Mouse (Mus musculus): ENCODE measurements at regions not wholly inside any gene's neighbourhood (a gene's known extent, or its start where the extent isn't known, plus 50 kb on each side); places are given as distances from the start of the nearest gene placed in this dataset.

DNA sequence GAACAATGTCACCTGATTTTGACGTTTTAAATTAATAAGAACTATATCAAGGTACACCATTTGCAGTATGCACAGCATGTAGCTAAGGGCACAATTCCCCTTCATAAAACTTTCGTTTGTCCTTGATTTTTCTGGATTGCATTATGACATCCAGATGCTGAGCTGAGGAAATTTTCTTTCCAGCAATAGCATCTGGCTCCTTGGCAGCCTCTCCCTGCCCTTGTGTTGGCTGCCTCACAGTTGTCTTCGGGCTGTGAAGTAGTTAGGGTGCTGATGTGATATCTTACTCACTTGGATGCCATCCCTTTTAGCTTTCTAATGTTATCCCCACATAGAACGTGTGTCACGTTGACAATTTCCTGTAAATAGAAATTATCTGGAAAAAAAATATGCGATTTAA, 729.2 kb downstream of the Dach1 start:
- no peak for DNase-seq

DNA sequence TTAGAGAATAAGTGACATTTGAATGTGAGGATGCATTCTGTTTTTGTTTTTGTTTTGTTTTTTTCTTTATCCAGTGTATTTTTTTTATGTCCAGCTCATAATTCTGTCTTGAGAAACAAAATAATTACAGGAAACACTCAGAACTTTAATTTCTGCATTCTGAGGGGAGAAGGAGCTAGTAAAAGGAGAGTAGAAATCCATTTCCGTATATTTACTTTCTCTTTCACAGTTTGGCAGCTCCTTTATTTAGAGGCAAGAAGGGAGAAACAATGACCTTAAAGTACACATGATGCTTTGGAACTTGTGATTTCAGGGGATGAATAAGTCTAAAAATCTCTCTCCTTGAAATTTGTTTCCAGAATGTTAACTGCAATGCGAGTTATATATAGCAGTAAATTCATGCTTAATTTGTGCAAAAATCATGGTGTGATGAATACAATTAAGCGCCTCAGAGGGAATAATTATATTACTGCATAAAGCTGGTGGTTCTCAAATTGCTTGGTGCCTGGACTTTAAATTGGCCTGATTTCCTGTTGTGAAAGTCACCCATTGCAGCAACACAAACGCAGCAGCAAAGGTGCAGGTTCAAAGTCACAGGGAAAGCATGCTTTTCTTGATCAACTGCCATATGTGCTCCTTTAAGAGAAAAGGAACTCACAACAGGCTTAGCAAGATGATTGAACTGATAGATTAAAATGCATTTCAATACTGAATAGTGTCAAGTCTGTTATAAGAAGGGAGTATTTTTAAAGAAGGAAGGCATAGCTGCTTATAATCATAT, 733.9 kb downstream of the Dach1 start:
- DNase-seq: no peak

DNA sequence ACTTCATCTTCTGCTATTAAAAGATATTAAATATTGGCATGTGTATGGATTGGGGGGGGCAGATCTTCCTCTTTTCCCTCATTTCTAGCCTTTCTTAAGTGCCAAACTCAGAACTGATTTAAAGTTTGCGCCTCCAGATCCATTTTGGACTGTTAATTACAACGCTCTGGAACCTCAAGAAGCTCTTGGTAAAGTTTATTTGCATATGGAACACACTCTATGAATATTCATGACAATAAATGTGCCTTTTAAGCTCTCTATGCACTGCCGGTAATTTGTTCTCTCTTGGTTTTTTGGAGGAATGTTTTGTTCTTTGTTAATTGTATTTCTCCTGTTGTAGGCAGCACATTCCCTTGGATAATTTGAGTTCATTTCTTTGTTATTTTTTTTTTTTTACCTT, 738.3 kb downstream of the Dach1 start:
- DNase-seq: no peak

DNA sequence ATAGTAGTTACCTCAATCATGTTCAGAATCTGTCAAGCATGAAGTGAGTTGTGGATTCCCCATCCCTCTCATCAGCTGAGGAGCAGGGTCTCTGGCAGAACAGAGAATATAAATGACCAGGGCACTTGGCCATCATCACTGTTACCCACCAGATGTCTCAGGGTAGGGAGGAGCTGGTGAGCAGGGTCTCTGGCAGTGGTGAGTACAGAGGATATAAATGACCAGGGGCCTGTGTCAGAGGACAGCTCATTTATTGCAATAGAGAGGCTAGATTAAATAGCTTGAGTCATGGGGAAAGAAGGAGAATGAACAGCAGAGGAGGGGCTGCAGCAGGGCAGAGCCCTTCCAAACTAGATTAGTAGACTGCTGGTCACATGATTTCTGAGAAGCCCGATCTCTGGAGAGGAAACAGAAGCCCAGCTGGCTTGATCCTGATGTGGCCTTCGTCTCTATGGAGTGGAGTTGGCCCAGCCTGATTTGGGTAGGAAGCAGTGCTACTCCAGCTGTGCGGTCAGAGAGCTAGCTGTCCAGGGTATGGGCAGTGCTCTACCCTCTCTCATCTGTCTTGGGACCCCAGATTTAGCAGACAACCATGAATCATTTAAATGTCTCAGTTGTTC, 766.3 kb downstream of the Dach1 start:
- no peak for DNase-seq

DNA sequence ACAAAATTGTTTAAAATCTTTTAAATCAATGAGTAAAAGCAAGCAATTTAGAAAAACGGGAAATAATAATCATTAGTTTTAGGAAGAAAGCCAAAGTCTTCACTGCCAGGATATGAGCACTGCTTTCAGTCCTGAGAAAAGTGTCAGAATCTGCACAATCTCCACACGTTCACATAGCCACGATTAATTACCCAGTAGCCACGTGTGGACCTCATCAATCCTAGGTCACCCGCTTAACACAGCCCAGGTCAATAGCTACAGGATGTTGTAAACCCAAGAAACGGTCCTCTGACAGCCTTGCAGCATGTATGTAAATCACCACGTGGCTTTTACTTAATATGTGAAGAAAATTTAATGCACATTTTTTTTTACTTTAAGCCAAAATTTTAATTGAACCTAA, 773.2 kb downstream of the Dach1 start:
- no peak for DNase-seq

DNA sequence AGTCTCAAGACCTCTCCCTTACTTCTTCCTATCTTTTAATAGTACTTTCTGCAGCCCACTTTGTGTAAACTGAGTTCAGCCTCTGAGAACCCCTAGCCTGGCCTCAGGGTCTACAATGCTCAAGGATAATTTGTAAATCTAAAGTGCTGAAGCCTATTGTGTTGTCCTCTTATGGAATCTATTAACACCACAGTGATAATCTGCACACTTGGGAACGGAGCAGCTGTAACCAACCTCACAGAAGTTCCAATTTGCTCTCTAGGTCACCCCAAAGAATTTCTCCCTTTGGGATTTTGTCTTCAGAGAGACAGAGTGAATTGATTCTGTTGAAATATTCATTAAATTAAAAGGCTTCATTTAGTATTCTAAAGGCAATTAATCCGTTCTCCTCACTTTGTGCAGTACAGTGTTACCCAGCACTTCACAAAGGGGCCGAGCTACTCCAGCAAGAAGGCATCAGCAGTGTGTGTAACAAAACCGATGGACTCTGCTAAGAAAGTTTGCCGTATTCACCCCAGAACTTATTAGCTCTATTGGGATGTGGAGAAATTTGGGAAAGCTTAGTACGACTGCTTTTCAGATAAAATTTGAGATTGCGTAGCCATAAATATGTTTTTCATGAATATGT, 773.7 kb downstream of the Dach1 start:
- DNase-seq: no peak

DNA sequence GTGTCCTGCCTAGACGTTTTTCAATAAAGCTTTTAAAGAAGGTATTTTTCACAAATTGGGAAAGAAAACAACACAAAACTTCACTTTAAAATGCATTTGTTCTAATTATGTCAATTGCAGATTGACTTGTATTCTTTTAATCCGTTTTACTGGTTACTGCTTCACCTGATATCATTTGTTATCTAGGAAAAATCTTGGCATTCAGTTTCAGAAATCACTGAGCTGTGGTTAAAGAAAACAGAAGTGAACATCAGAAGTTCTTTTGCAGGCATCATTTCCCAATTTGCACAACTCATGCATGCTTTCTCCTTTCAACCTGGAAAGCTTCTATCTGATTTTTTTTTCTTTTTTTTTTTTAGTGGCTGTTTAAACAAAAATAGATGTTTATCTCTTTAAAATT, 780.6 kb downstream of the Dach1 start:
- no peak for DNase-seq

DNA sequence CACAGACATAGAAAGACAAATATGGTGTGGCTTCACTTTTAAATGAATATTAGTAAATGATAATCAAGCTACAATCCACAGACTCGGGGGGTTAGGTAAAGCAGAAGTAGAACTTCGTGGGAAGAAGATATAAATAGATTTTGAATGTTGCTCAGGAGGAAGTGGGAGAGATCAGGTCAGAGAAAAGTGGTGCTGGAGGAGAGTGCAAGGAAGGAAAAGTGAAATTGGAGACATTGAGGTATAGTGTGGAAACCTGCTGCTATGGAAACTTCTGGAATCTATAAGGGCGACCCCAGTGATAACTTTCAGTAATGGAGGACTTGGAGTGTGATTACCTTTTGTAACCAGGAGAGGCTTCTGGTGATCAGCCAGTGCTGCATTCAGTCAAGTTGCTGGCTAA, 789.4 kb downstream of the Dach1 start:
- no peak for DNase-seq

DNA sequence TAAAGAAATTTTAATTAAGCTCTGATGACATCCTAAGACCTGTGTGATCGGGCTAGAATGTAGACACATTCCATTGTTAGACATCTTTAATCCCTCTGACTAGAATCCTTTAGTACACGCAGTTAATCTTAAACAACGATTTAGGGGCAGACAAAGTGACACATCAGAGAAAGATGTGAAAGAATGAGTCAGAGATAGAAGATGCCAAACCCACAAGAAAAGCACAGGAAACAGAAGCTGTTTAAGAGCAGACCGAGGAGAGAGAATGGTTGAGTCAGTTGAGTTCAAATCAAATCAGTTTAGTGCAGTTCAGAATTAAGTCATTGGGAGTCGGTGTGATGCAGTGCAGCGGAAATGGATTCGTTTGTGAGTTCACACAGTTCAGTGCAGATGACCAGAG, 812.6 kb downstream of the Dach1 start:
- no peak for DNase-seq

DNA sequence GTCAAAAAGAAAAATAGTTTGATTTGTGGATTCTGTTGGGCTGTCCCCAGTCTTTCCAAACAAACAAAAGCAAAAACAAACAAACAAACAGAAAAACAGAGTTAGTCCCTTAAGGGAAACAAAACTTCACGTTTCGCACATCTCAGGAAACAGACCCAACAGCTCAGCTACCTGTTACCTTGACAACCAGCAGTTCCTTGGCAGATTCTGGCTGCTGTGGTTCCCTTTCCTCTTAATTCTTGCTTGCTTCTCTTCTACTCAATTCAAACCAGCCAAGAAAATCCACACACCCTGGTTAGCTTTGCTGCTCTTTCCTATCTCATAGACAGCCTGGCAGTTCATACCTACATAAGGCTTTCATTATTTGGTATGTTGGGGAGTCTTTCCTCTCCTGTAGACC, 821.6 kb downstream of the Dach1 start:
- no peak for DNase-seq

DNA sequence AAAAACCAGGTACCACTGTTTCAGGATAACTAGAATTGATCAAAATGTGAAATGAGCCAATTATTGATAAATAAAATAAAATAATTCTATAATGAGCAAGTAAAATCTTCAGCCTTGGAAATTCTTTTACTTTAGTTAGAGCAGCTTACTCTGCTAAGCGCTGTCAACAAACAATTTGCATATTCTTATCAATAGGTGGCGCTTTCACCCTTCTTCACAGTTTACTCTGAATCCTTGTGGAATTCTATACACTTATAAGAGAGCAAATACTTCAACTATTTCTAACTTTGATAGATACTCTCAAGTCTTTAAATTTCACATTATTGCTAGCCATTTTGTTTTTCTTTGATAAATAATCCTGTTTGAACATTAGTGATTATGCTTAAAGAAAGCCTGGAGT, 812.5 kb upstream of the Klhl1 start:
- DNase-seq: no peak

DNA sequence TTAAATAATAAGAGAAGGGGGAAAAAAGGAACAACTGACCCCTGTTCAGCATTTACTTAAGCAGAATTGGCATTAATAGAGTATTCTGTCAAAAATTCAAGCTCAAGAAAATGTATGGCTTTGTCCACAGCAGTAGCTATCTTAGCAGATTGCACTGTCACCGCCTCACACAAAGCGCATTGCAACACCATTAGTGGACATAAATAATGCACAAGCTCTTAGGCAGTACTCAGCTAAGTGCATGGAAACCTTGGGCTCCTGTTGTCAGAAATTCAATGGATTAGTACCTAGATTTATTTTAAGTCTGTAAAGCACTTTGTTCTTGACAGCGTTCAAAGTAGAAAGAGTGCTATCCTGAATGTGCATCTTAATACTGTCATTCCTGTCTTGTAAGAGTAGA, 811.1 kb upstream of the Klhl1 start:
- DNase-seq: no peak

DNA sequence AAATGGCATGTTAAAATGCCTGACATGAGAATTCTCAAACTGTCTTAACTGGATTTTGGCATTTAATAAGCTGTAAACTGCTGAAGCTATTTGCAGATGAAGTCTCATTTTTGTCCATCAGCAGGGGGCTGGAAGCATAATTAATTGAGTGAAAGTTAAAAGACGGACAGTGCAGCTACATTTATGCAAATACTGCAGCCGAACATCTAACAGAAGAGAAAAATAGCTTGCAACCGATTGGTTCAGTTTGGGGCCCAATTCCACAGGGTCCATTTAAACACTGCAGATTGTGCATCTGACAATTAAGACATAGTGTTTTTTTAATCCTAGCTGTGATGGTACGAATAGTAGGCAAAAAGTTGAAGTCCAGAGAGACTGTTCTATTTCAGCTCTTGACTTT, 774.2 kb upstream of the Klhl1 start:
- DNase-seq: no peak

DNA sequence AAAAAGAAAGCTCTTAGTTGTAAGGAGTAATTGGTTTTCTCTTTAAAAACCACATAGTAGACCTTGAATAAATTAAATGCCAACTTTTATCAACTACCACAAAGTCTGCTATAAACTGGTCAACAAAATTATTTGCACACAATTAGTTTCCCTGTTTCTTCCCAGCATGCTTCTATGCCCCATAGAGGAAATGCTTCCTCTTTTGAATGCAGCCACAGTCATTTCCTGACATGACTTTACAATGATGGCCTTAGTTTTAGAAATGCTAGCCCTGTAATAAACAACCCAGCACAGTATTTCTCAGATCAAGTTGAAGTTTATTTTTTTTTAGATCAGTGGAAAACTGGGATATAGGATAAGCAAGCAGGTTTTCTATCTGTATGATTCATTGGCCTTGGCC, 768.5 kb upstream of the Klhl1 start:
- DNase-seq: no peak

DNA sequence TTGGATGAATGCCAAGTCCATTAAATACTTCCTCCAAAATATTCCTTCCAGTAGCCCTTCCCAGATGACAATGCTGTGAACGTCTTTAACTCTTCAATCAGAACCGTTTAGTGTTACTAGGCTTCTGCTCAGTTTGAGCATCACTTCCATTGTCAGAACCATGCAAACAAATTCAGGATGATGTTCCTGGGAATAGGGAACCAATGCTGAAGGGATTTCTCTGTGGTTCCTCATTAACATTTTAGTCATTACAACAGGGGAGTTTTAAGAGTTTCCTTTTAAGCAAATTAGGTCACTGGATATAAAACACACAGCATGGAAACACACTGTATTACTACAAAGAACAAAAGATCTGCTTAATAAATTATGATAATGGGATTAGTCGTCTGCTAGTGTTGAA, 739.6 kb upstream of the Klhl1 start:
- DNase-seq: no peak
